Mouse (Mus musculus): ENCODE data around the gene Hspa12b.

DNA sequence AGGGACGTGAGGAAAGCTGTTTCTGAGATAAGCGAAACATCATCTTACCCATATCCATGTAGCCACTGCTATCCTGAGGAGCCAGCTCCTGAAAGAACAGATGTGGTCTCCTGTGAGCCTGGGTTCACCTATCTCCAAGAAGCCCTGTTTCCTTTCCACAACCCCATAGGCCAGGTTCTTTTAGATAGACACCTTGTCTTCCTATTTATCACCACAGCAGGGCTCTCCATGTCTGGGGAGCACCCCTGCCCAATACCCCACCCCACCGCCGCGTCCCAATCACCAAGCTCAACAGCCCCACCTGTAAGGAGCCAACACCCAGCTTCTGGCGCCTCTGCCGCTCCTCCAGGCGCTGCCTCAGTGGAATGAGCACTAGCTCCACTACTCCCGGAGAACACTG is 45.2 kb downstream of the Hspa12b start:
- no peak for TF ChIP-seq CTCF (IDR thresholded peaks at IDR 0.05)
- TF ChIP-seq EP300 (IDR thresholded peaks at IDR 0.05; ENCODE audit: insufficient read depth, low read depth, low read length), result no peak
- no peak for TF ChIP-seq POLR2A (IDR thresholded peaks at IDR 0.05; ENCODE audit: insufficient read depth, low read depth, low read length)

Measured in heart, adult 2 months (tissue).